In the genomic region with DNA sequence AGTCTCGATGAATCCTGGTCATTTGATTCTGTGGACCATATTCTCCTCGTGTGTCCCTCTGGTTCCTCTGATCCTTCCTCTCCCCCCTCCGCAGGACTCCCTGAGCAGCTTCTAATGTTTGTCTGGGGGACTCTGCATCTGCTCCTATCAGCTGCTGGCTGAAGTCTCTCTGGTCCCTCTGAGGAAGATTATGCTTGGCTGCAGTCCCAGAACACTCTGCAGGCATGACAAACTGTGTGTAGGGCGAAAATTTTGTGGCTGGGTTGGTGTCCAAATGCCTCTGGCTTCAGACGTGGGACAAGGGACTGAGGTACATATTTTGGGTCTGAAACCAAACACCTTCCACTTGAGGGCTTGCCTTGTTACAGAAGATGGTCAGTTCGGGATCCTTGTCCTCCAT, we compare ENCODE assay signal across 8 mouse cellular contexts. TPM values are rescaled to one million over a fixed set of nuclear protein-coding genes. Genes with fewer than 3 reads are reported as not detected.
DNase-seq lines count a peak whose midpoint lies in the region; ATAC-seq and TF ChIP-seq lines count a peak whose summit lies in the region.

No protein-coding gene starts in this region.

- H3K36me3 ChIP-seq in lung, embryonic 14.5 days (ENCODE audit: insufficient read depth) = no peaks in the 10 kb centered on the region
- H3K36me3 ChIP-seq in heart, embryonic 14.5 days (ENCODE audit: control insufficient read depth, insufficient read depth, low read length) = no peaks in the 10 kb centered on the region

- peak overlapping the region; percentile 1; the same call in 1 of the 2 replicates for H3K27ac ChIP-seq in lung, embryonic 14.5 days (ENCODE audit: low read depth)
- H3K27ac ChIP-seq in embryonic fibroblast, embryonic 13.5 days (ENCODE audit: insufficient read depth, low read length) = peak overlapping the region; percentile 68
- H3K27ac ChIP-seq in heart, embryonic 14.5 days (replicated peaks in 1 of 2; ENCODE audit: control insufficient read depth in 1 of 2, insufficient read depth in 1 of 2, low read depth in 2 of 2, low read length in 2 of 2) = peak overlapping the region; percentile 24 to 75

- TF ChIP-seq POLR2A in embryonic fibroblast, embryonic 13.5 days (IDR thresholded peaks at IDR 0.05; ENCODE audit: low read depth, low read length) = no peak

- ATAC-seq in lung, embryonic 14.5 days (ENCODE audit: insufficient read depth) = peak; percentile 77
- ATAC-seq in heart, embryonic 14.5 days (ENCODE audit: insufficient number of reproducible peaks, insufficient read depth, low FRiP score, low read depth) = peak; percentile 78
- ATAC-seq in activated CD4-positive, CD25-positive, alpha-beta regulatory T cell, adult 4 months = no peak

- peaks cover 5% of the 10 kb centered on the region; the same call in 1 of the 2 replicates for H3K27me3 ChIP-seq in lung, embryonic 14.5 days (ENCODE audit: insufficient read depth, low read length)
- H3K27me3 ChIP-seq in heart, embryonic 14.5 days (ENCODE audit: control insufficient read depth, insufficient read depth, low read length) = no peaks in the 10 kb centered on the region

- DNase-seq in lung, embryonic 14.5 days = peak; percentile 92
- no peak for DNase-seq in lung, postnatal 25 days (ENCODE audit: low spot score)
- DNase-seq in kidney, postnatal 4 days = peak; percentile 62 to 79
- DNase-seq in right cerebral cortex, adult 18-20 months = peak; percentile 76
- DNase-seq in spleen, postnatal 14 days (ENCODE audit: low spot score in 2 of 2) = no peak

- no peak overlapping the region for H3K9ac ChIP-seq in lung, embryonic 14.5 days
- no peak overlapping the region for H3K9ac ChIP-seq in heart, embryonic 14.5 days (ENCODE audit: low read length)

- H3K9me3 ChIP-seq in lung, embryonic 14.5 days (ENCODE audit: low read depth, low read length) = no peaks in the 10 kb centered on the region
- no peaks in the 10 kb centered on the region for H3K9me3 ChIP-seq in heart, embryonic 14.5 days (ENCODE audit: control insufficient read depth, low read length)

- H3K4me1 ChIP-seq in lung, embryonic 14.5 days (ENCODE audit: insufficient read depth) = peaks cover 11% of the 10 kb centered on the region; the same call in 1 of the 2 replicates
- H3K4me1 ChIP-seq in embryonic fibroblast, embryonic 13.5 days (ENCODE audit: control insufficient read depth, insufficient read depth, low read length) = peaks cover 9% of the 10 kb centered on the region
- peaks cover 7 to 21% of the 10 kb centered on the region in 2 experiments for H3K4me1 ChIP-seq in heart, embryonic 14.5 days (ENCODE audit: control insufficient read depth in 2 of 2, insufficient read depth in 2 of 2, low read length in 2 of 2)

- TF ChIP-seq CTCF in lung, embryonic 14.5 days (IDR thresholded peaks at IDR 0.05; ENCODE audit: low read depth) = no peak
- TF ChIP-seq CTCF in embryonic fibroblast, embryonic 13.5 days (IDR thresholded peaks at IDR 0.05; ENCODE audit: borderline replicate concordance, insufficient read depth, low read length) = no peak

- no peak overlapping the region for H3K4me2 ChIP-seq in lung, embryonic 14.5 days
- H3K4me2 ChIP-seq in heart, embryonic 14.5 days (ENCODE audit: low read length) = peak overlapping the region; percentile 38; the same call in 1 of the 2 replicates

- H3K4me3 ChIP-seq in lung, embryonic 14.5 days (ENCODE audit: low read depth, low read length) = no peak overlapping the region
- H3K4me3 ChIP-seq in embryonic fibroblast, embryonic 13.5 days (ENCODE audit: insufficient read depth, low read length) = no peak overlapping the region
- H3K4me3 ChIP-seq in heart, embryonic 14.5 days (ENCODE audit: control insufficient read depth in 1 of 2, insufficient read depth in 1 of 2, low read depth in 1 of 2, low read length in 2 of 2) = no peak overlapping the region

- WGBS in lung, embryonic 14.5 days = 26% methylated on average over 6 of the region's 6 CpGs
- WGBS in heart, embryonic 14.5 days = 16% methylated on average over 6 of the region's 6 CpGs

RNA-seq across cellular contexts. Expression of a gene that starts 13.1 kb away (rescaled TPM):
- polyA plus RNA-seq in lung, embryonic 14.5 days (2014; fragmentation: Nextera tagmentation; extraction: Ambion mirVana) = 6.6 and 6.7 TPM in 2 replicates
- 0.55 and 1.4 TPM in 2 replicates for polyA plus RNA-seq in embryonic fibroblast, embryonic 13.5 days (2011; ENCODE audit: insufficient read length, low read depth, missing spikeins)
- 2.7 and 3.7 TPM in 2 replicates for polyA plus RNA-seq in heart, embryonic 14.5 days (2014; fragmentation: Nextera tagmentation; extraction: Ambion mirVana)
- 1 to 10 TPM; 1.5 to 1.6 TPM for polyA plus RNA-seq in activated CD4-positive, CD25-positive, alpha-beta regulatory T cell, adult 4 months (2017; shearing (Covaris generic))

Comparison
In these comparisons a context has a peak if more than half of its experiments do, and no peak if none do; other contexts are left out.
1. DNase-seq: peak in lung, embryonic 14.5 days (single experiment), kidney, postnatal 4 days (2 of 2) and right cerebral cortex, adult 18-20 months (single experiment); none in lung, postnatal 25 days (single experiment) and spleen, postnatal 14 days (0 of 2).
2. H3K27ac ChIP-seq: peak in every context shown above with its lines; median percentile 68 in embryonic fibroblast, embryonic 13.5 days; 50 in heart, embryonic 14.5 days; 1 in lung, embryonic 14.5 days.